Mouse (Mus musculus): ENCODE results near the gene Btf3. TPM values are rescaled to one million over a fixed set of nuclear protein-coding genes. Genes with fewer than 3 reads are reported as not detected.

Gene Btf3
- 652 and 689 TPM in 2 replicates for polyA plus RNA-seq (2015; fragmentation: Nextera tagmentation; extraction: Ambion mirVana)

GRCm38 (mm10) chr13:98316480-98317245 is at the start of gene Btf3:
Btf3 (minus strand) TSS chr13:98317006.
- peak; percentile 89 for ATAC-seq (ENCODE audit: borderline replicate concordance, extremely low read depth, low FRiP score, low TSS enrichment)
- Histone ChIP-seq H3K27me3 (no peaks in the 10 kb centered on the region), H3K36me3 (peaks cover 18% of the 10 kb centered on the region), H3K4me2 (peak within 1 kb of the TSS; percentile 67), H3K9ac (peak within 1 kb of the TSS; percentile 98), H3K4me3 (peak within 1 kb of the TSS; percentile 94), H3K27ac (peak within 1 kb of the TSS; percentile 87), H3K4me1 (peaks cover 14% of the 10 kb centered on the region), H3K9me3 (no peaks in the 10 kb centered on the region)
- under 1% methylated on average over 80 of the region's 90 CpGs for WGBS

- peak overlapping the region; percentile 27 for H3K4me3 ChIP-seq
- WGBS, result under 1% methylated on average over 52 of the region's 52 CpGs
- peaks cover 16% of the 10 kb centered on the region for H3K4me1 ChIP-seq
- no peak overlapping the region for H3K27ac ChIP-seq
- H3K4me2 ChIP-seq, result peak overlapping the region; percentile 47
- peaks cover 91% of the 10 kb centered on the region for H3K27me3 ChIP-seq
- ATAC-seq (ENCODE audit: borderline replicate concordance, extremely low read depth, low FRiP score, low TSS enrichment), result 0 out of 2 replicates have a peak, but pooled peaks have one; percentile 42
- no peaks in the 10 kb centered on the region for H3K36me3 ChIP-seq
- no peaks in the 10 kb centered on the region for H3K9me3 ChIP-seq
- no peak overlapping the region for H3K9ac ChIP-seq
Observed at GRCm38 (mm10) chr13:98365766-98366421, 49.1 kb upstream of the Btf3 start.

GRCm38 (mm10) chr13:98365081-98365480 is 48.3 kb upstream of the Btf3 start:
- 8% methylated on average over 8 of the region's 8 CpGs for WGBS
- H3K9ac ChIP-seq, result no peak overlapping the region
- peaks cover 16% of the 10 kb centered on the region for H3K4me1 ChIP-seq
- ATAC-seq (ENCODE audit: borderline replicate concordance, extremely low read depth, low FRiP score, low TSS enrichment), result no peak
- peaks cover 93% of the 10 kb centered on the region for H3K27me3 ChIP-seq
- H3K36me3 ChIP-seq, result no peaks in the 10 kb centered on the region
- no peak overlapping the region for H3K4me3 ChIP-seq
- no peaks in the 10 kb centered on the region for H3K9me3 ChIP-seq
- no peak overlapping the region for H3K4me2 ChIP-seq
- H3K27ac ChIP-seq, result no peak overlapping the region

GRCm38 (mm10) chr13:98363046-98363445 is 46.2 kb upstream of the Btf3 start:
- no peaks in the 10 kb centered on the region for H3K9me3 ChIP-seq
- no peaks in the 10 kb centered on the region for H3K36me3 ChIP-seq
- no peak overlapping the region for H3K4me3 ChIP-seq
- no peak for ATAC-seq (ENCODE audit: borderline replicate concordance, extremely low read depth, low FRiP score, low TSS enrichment)
- H3K4me1 ChIP-seq, result peaks cover 16% of the 10 kb centered on the region
- no peak overlapping the region for H3K27ac ChIP-seq
- H3K27me3 ChIP-seq, result peaks cover 92% of the 10 kb centered on the region
- no peak overlapping the region for H3K4me2 ChIP-seq
- no peak overlapping the region for H3K9ac ChIP-seq
- WGBS, result 22% methylated on average over 4 of the region's 4 CpGs

GRCm38 (mm10) chr13:98361161-98361560 is 44.4 kb upstream of the Btf3 start:
- no peaks in the 10 kb centered on the region for H3K36me3 ChIP-seq
- H3K27me3 ChIP-seq, result peaks cover 88% of the 10 kb centered on the region
- 23% methylated on average over 5 of the region's 5 CpGs for WGBS
- H3K9me3 ChIP-seq, result no peaks in the 10 kb centered on the region
- H3K4me2 ChIP-seq, result no peak overlapping the region
- peaks cover 6% of the 10 kb centered on the region for H3K4me1 ChIP-seq
- no peak overlapping the region for H3K27ac ChIP-seq
- no peak overlapping the region for H3K9ac ChIP-seq
- ATAC-seq (ENCODE audit: borderline replicate concordance, extremely low read depth, low FRiP score, low TSS enrichment), result no peak
- H3K4me3 ChIP-seq, result no peak overlapping the region

- no peak overlapping the region for H3K4me3 ChIP-seq
- H3K36me3 ChIP-seq, result no peaks in the 10 kb centered on the region
- no peak for ATAC-seq (ENCODE audit: borderline replicate concordance, extremely low read depth, low FRiP score, low TSS enrichment)
- no peak overlapping the region for H3K9ac ChIP-seq
- H3K4me1 ChIP-seq, result peaks cover 6% of the 10 kb centered on the region; the same call in 1 of the 2 replicates
- no peak overlapping the region for H3K4me2 ChIP-seq
- peaks cover 89% of the 10 kb centered on the region for H3K27me3 ChIP-seq
- WGBS, result 5% methylated on average over 6 of the region's 6 CpGs
- H3K27ac ChIP-seq, result no peak overlapping the region
- H3K9me3 ChIP-seq, result no peaks in the 10 kb centered on the region
Observed at GRCm38 (mm10) chr13:98360391-98360790, 43.6 kb upstream of the Btf3 start.

- 3% methylated on average over 6 of the region's 8 CpGs for WGBS
- peaks cover 90% of the 10 kb centered on the region for H3K27me3 ChIP-seq
- no peak overlapping the region for H3K27ac ChIP-seq
- no peak overlapping the region for H3K4me3 ChIP-seq
- peaks cover 16% of the 10 kb centered on the region for H3K4me1 ChIP-seq
- H3K9ac ChIP-seq, result no peak overlapping the region
- no peaks in the 10 kb centered on the region for H3K36me3 ChIP-seq
- no peak overlapping the region for H3K4me2 ChIP-seq
- H3K9me3 ChIP-seq, result no peaks in the 10 kb centered on the region
- ATAC-seq (ENCODE audit: borderline replicate concordance, extremely low read depth, low FRiP score, low TSS enrichment), result no peak
Observed at GRCm38 (mm10) chr13:98359337-98359736, 42.5 kb upstream of the Btf3 start.

GRCm38 (mm10) chr13:98358424-98359181 is 41.8 kb upstream of the Btf3 start:
- no peak overlapping the region for H3K9ac ChIP-seq
- H3K9me3 ChIP-seq, result no peaks in the 10 kb centered on the region
- peaks cover 23% of the 10 kb centered on the region for H3K4me1 ChIP-seq
- peaks cover 92% of the 10 kb centered on the region for H3K27me3 ChIP-seq
- H3K27ac ChIP-seq, result no peak overlapping the region
- H3K4me2 ChIP-seq, result no peak overlapping the region
- H3K4me3 ChIP-seq, result no peak overlapping the region
- 13% methylated on average over 23 of the region's 23 CpGs for WGBS
- no peaks in the 10 kb centered on the region for H3K36me3 ChIP-seq
- no peak for ATAC-seq (ENCODE audit: borderline replicate concordance, extremely low read depth, low FRiP score, low TSS enrichment)

- H3K4me1 ChIP-seq, result peaks cover 23% of the 10 kb centered on the region
- H3K9me3 ChIP-seq, result no peaks in the 10 kb centered on the region
- H3K27ac ChIP-seq, result no peak overlapping the region
- no peak overlapping the region for H3K4me2 ChIP-seq
- H3K9ac ChIP-seq, result no peak overlapping the region
- H3K36me3 ChIP-seq, result no peaks in the 10 kb centered on the region
- WGBS, result 8% methylated on average over 18 of the region's 18 CpGs
- peaks cover 91% of the 10 kb centered on the region for H3K27me3 ChIP-seq
- H3K4me3 ChIP-seq, result no peak overlapping the region
- no peak for ATAC-seq (ENCODE audit: borderline replicate concordance, extremely low read depth, low FRiP score, low TSS enrichment)
Observed at GRCm38 (mm10) chr13:98357433-98358423, 40.9 kb upstream of the Btf3 start.

- H3K36me3 ChIP-seq, result no peaks in the 10 kb centered on the region
- peaks cover 23% of the 10 kb centered on the region for H3K4me1 ChIP-seq
- no peaks in the 10 kb centered on the region for H3K9me3 ChIP-seq
- H3K27me3 ChIP-seq, result peaks cover 91% of the 10 kb centered on the region
- no peak for ATAC-seq (ENCODE audit: borderline replicate concordance, extremely low read depth, low FRiP score, low TSS enrichment)
- no peak overlapping the region for H3K27ac ChIP-seq
- H3K4me2 ChIP-seq, result no peak overlapping the region
- no peak overlapping the region for H3K9ac ChIP-seq
- H3K4me3 ChIP-seq, result no peak overlapping the region
- WGBS, result 16% methylated on average over 6 of the region's 6 CpGs
Observed at GRCm38 (mm10) chr13:98356973-98357425, 40.2 kb upstream of the Btf3 start.

All from lung, embryonic 15.5 days (tissue).